8 mouse cellular contexts compared by ENCODE assay signal in genomic region chr4:9027798-9028404, GRCm38 (mm10).
A peak's percentile ranks its signal among the peaks of the same experiment; 100 is the strongest.
DNase-seq lines count a peak whose midpoint lies in the region; ATAC-seq lines count a peak whose summit lies in the region.

No protein-coding gene starts in this region.

- H3K4me3 ChIP-seq in hindbrain, embryonic 13.5 days = peak overlapping the region; percentile 43

- no peaks in the 10 kb centered on the region for H3K36me3 ChIP-seq in hindbrain, embryonic 13.5 days

- WGBS in hindbrain, embryonic 13.5 days = under 1% methylated on average over 30 of the region's 30 CpGs

- H3K9ac ChIP-seq in hindbrain, embryonic 13.5 days = peak overlapping the region; percentile 65

- H3K4me2 ChIP-seq in hindbrain, embryonic 13.5 days = peak overlapping the region; percentile 83

- peaks cover 27% of the 10 kb centered on the region for H3K4me1 ChIP-seq in hindbrain, embryonic 13.5 days (replicated peaks)

- H3K27ac ChIP-seq in hindbrain, embryonic 13.5 days = peak overlapping the region; percentile 61

- H3K27me3 ChIP-seq in hindbrain, embryonic 13.5 days = no peaks in the 10 kb centered on the region

- peak; percentile 91 for ATAC-seq in hindbrain, embryonic 13.5 days (ENCODE audit: low FRiP score)

- no peaks in the 10 kb centered on the region for H3K9me3 ChIP-seq in hindbrain, embryonic 13.5 days

- DNase-seq in MN1 (ENCODE audit: low spot score) = peak; percentile 84
- peak; percentile 96 for DNase-seq in cerebellum, adult 9-10 months
- peak; percentile 68 to 88 for DNase-seq in frontal cortex, postnatal 14 days (ENCODE audit: low spot score in 2 of 2)
- peak; percentile 83 to 97 for DNase-seq in layer of hippocampus, postnatal 25 days (ENCODE audit: extremely low spot score in 1 of 2, low spot score in 1 of 2)
- peak; percentile 90 for DNase-seq in lung, postnatal 14 days
- peak; percentile 84 for DNase-seq in ovary, postnatal 36 days (ENCODE audit: low spot score)
- DNase-seq in thymus, postnatal 25 days = peak; percentile 86

Comparison
In these comparisons a context has a peak if more than half of its experiments do, and no peak if none do; other contexts are left out.
1. Peak in every context shown above with its lines: DNase-seq, ATAC-seq, H3K4me3 ChIP-seq and H3K27ac ChIP-seq.